Mouse (Mus musculus) cerebellum, adult 9-11 months (tissue): ENCODE results near the gene Speer4e.
"Not testable (repeated sequence)": the region's sequence is repeated elsewhere in the genome, so short reads cannot be mapped to it uniquely, and the experiment has no call there.

Source experiments
- DNase-seq: peaks from one replicate; pipeline ENCODE4 v3.0.0; 2022

Speer4e gene

DNA sequence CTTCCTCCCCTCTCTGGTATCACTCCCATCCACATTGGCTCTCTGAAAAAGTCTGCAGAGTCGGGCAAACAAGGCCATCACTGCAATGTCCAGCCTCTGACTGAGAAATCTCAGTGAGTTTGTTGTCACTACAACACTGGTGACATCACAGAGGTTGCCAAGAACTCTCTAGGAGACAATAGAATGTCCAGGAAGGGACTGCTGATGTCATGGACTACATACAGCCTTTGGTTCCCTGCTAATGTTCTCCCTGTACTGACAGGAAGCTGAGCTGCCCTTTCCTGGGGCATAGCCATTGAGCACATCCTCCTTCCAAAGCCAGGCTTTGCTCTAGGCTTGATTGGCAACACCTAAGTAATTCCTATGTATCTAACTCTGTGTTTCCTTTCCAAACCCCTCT lies at the start of gene Speer4e:
TSS of gene Speer4e (minus strand) at position 101 of the 400 bp plus-strand sequence.
- DNase-seq: not testable (repeated sequence)

DNA sequence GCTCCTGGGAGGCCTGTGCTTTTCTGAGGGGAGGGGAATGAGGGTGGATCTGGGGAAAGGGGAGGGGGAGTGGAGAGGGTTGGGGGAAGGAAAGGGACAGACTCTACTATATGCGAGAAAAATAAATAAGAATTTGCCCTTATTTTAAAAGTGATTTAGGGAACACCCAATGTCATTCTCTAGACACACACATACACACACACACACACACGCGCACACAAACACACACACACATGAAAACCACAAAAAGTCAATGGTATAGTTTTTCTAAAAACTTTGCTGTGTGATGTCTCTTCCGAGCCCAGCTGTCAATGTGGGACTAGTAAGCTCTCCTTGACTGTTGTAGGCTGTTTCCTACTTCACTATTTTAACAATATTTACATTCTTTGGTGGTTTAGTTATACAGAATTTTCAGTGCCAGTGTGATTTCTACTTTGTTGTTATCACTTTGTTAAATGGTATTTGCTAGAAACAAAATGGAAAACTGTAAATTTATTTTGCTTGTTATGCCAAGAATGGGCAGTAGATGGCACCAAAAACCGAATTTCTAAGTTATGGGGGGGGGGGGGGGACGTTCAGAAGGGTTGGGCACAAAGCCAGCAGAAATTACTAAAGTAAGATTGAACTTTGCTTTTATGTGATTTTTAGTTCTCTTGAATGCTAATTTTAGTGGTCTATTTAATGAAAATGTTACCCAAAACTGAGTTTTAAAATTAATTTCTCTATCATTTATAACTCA lies 48.6 kb upstream of the Speer4e start:
- not testable (repeated sequence) for DNase-seq

DNA sequence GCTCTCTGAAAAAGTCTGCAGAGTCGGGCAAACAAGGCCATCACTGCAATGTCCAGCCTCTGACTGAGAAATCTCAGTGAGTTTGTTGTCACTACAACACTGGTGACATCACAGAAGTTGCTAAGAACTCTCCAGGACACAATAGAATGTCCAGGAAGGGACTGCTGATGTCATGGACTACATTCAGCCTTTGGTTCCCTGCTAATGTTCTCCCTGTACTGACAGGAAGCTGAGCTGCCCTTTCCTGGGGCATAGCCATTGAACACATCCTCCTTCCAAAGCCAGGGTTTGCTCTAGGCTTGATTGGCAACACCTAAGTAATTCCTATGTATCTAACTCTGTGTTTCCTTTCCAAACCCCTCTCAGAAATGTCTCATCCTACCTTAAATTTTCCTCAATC lies 40.6 kb upstream of the Speer4e start, which contains the start of gene Gm10354:
TSS of gene Gm10354 (minus strand) at position 101 of the 400 bp plus-strand sequence.
- DNase-seq: not testable (repeated sequence)

DNA sequence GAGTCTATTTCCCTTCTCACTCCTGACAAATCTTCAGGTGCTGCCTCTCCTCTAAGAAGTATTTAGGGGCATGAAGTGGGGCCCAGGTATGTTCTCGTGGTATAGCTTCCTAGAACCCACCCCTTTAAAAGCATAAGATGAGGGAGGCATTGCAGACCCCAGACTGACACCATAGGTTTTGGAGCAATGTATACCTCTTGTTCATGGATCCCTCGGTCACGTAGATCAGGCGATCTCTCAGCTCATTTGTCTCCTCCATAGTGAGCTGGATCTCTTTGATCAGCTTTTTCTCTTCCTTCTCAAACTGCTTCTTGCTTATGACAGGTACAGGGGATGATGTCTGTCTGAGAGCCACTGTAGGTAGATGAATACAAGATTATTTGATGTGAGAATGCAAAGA lies 39.1 kb upstream of the Speer4e start:
- DNase-seq: not testable (repeated sequence)

DNA sequence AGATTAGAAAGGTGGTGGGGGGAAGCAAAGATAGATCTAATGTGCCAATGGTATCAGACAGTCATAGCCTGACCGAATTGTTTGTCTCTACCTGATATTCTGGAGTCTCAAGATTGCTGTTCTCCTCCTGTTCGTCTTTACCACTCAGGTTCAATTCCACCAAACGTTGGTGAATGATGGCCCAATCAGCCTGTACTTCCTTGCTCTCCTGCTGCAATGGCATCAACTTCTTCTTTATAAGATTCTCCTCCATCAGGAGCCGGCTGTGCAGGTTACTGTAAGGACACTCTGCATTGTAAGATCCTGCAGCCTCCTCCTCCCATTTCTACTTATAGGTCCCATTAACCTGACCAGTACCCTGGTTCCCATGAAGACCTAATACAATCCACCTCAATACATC lies 37.1 kb upstream of the Speer4e start:
- DNase-seq: not testable (repeated sequence)

DNA sequence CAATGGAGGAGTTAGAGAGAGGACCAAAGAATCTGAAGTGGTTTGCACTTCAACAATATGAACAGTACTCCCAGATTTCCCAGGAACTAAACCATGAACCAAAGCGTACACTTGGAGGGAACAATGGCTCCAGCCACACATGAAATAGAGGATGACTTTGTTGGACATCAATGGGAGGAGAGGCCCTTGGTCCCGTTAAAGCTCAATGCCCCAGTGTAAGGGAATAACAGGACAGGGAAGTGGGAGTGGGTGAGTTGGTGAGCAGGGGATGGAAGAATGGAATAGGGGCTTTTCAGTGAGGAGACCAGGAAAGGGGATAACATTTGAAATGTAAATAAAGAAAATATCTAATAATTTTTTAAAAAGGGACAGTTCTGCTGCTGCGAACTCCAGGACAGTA lies 34.6 kb upstream of the Speer4e start:
- DNase-seq: not testable (repeated sequence)

DNA sequence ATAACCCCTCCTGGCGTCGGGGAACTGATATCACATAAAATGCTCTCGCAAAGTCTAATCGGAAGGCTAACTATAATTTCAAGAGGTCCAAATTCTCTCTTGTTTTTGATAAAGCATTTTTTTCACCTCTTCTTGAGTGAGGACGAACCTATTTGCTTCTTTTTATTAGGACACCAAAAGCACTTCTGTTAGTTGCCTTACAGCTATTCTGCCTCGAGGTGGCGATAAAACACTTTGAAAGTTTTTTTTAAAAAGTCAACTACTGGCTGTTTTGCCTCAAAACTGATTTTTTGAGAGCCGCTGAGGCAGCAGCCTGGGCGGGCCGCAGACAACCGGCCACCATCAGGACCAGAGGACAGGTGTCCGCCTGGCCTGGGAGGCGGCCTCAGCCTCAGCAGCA lies 25.6 kb upstream of the Speer4e start:
- not testable (repeated sequence) for DNase-seq

DNA sequence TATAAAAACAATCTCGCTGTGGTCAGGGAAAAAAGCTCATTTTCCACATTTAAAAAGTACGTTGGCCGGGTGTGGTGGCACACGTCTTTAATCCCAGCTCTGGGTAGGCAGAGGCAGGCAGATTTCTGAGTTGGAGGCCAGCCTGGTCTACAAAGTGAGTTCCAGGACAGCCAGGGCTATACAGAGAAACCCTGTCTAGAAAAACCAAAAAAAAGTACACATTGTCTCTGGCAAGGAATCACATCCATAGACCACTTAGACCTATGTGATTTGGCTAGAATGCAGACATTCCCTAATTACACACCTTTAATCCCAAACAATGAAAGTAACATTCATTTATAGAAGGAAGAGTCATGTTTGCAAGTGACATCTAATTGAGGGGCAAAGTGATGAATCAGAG lies 23.3 kb upstream of the Speer4e start:
- DNase-seq: not testable (repeated sequence)

DNA sequence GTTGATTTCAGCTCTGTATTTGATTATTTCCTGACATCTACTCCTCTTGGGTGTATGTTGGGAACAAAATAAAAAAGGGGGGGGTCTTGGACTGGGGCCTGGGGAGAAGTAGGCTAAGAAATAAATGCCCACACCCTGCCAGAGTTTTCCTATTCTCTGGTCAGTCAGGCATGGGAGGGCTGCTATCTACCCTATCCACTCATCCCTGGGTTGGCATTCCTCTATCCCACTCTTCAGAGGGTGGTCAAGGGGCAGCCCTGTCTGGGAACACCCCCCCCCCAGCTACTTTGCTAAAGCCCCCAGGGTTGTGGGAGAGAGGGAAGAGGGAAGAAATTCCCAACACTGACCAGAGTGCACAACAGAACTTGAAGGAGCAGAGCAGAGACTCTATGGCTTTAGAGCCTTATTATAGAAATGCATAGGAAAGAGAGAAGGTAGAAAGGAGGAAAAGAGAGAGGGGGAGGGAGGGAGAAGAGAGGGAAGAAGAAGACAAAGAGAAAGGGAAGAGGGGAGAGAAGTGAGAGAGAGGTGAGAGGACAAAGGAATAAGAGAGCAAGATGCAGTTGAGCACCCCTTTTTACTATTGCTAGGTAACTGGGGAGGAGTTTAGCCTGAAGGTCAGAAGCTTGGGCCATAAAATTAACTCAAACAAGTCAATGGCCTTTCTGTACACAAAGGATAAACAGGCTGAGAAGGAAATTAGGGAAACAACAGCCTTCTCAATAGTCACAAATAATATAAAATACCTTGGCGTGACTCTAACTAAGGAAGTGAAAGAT lies 17.9 kb upstream of the Speer4e start:
- not testable (repeated sequence) for DNase-seq

DNA sequence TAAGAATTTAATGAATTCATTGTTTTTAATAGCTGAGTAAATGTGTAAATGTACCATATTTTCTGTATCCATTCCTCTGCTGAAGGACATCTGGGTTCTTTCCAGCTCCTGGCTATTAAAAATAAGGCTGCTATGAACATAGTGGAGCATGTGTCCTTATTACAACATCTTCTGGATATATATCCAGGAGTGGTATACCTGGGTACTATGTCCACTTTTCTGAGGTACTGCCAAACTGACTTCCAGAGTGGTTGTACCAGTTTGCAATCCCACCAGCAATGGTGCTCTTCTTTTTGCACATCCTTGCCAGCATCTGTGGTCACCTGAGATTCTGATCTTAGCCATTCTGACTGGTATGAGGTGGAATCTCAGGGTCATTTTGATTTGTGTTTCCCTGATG lies 15.4 kb upstream of the Speer4e start:
- DNase-seq: not testable (repeated sequence)

DNA sequence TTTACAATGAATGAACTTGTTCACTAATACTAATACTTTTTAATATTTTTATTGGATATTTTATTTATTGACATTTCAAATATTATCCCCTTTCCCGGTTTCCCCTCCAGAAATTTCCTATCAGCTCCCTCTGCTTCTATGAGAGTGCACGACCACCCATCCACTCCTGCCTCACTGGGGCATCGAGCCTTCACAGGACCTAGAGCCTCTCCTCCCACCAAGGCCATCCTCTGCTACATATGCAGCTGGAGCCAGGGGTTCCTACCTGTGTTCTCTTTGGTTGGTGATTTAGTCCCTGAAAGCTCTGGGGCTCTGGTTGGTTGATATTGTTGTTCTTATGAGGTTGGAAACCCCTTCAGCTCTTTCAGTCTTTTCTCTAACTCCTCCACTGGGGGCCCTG lies 14.5 kb upstream of the Speer4e start:
- not testable (repeated sequence) for DNase-seq

DNA sequence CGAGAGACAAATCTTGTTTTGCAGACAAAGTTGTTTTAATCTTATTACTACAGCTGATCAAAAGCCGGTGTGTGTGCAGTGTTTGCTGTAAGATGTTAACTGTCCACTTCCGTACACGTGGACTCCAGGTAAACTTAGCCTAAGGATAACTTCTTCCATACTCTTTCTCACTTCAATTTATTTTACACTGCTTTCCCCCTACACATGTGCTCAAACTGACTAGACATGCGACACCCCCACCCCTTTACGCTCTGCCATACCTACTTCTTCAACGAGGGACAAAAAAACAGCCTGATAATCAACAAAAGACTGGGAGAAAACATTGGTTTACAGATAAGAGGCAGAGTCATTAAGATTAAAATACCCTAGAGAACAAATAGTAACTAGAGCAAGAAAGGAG lies 13.6 kb upstream of the Speer4e start:
- DNase-seq: not testable (repeated sequence)

DNA sequence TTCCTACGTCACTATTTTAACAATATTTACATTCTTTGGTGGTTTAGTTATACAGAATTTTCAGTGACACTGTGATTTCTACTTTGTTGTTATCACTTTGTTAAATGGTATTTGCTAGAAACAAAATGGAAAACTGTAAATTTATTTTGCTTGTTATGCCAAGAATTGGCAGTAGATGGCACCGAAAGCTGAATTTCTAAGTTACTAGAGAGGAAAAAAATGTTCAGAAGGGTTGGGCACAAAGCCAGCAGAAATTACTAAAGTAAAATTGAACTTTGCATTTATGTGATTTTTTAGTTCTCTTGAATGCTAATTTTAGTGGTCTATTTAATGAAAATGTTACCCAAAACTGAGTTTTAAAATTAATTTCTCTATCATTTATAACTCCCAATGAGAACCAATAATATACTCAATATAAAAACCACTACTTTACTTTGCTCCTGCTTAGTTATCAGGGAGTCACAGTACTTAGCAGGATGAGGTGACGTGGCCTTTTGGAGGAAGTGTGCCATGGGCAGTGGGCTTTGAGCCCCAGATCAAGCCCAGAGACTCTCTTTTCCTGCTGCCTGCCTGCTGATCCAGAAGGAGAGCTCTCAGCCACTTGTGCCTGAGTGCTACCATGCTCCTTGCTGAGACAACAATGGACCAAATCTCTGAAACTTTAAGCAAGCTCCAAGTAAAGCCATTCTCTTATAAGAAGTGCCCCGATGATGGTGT lies 9.4 kb upstream of the Speer4e start:
- not testable (repeated sequence) for DNase-seq

DNA sequence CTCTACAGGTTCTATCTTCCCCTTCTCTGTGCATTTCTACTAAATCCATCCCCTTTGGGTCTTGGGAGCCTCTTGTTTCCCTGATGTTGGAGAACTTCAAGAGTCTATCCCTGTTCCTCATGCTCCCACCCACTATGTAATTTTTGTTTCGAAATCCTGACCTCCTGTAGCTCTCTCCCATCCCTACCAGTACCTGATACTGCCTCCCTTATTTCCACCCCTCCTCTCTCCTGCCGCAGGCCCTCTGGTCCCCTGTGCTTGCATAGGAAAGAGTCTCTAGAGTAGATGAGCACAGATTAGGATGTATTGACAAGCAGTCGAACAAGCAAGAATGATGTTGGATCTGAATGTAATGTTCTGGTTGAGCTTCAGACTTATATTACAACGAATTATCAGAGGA lies 7.3 kb upstream of the Speer4e start:
- not testable (repeated sequence) for DNase-seq

DNA sequence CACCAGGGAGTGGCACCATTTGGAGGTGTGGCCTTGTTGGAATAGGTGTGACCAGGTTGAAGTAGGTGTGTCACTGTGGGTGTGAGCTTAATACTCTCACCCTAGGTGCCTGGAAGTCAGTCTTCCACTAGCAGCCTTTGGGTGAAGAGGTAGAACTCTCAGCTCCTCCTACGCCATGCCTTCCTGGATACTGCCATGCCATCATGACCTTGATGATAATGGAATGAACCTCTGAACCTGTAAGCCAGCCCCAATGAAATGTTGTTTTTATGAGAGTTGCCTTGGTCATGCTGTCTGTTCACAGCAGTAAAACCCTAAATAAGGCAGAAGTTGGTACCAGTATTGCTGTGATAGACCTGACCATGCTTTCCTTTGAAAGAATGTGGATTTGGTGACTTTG lies 2.8 kb upstream of the Speer4e start:
- DNase-seq: not testable (repeated sequence)

DNA sequence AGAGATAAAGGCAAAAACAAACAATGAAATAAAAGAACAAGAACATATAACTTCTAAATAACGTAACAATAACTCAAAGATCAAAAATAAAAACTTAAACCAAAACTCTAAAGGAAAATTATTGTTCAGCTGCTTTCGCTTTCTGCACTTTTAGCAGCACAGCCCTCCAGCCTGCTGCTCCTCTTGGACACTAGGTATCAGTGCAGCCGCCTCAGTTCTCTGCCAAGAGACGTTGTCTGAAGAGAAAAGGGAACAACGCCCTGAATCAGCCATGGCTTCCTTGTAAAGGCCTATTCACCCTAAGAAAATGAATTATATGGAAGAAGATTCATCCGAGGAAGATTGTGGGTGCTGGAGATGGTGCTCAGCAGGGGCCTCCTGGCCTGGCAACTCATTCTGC lies 4.5 kb downstream of the Speer4e start:
- not testable (repeated sequence) for DNase-seq

DNA sequence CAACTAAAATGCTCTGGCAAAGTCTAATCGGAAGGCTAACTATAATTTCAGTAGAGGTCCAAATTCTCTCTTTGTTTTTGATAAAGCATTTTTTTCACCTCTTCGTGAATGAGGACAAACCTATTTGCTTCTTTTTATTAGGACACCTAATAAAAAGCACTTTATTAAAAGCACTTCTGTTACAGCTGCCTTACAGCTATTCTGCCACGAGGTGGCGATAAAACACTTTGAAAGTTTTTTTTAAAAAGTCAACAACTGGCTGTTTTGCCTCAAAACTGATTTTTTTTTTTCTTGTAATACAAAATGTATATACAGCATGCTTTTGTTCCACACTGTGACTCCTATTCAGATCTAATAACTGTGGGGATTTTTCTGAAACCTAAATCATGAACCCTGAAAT lies 11.2 kb downstream of the Speer4e start:
- not testable (repeated sequence) for DNase-seq

DNA sequence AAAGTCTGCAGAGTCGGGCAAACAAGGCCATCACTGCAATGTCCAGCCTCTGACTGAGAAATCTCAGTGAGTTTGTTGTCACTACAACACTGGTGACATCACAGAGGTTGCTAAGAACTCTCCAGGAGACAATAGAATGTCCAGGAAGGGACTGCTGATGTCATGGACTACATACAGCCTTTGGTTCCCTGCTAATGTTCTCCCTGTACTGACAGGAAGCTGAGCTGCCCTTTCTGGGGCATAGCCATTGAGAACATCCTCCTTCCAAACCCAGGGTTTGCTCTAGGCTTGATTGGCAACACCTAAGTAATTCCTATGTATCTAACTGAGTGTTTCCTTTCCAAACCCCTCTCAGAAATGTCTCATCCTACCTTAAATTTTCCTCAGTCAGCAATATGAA lies 23.4 kb downstream of the Speer4e start, which contains the start of gene Gm9758:
TSS of gene Gm9758 (minus strand) at position 101 of the 400 bp plus-strand sequence.
- DNase-seq: not testable (repeated sequence)

DNA sequence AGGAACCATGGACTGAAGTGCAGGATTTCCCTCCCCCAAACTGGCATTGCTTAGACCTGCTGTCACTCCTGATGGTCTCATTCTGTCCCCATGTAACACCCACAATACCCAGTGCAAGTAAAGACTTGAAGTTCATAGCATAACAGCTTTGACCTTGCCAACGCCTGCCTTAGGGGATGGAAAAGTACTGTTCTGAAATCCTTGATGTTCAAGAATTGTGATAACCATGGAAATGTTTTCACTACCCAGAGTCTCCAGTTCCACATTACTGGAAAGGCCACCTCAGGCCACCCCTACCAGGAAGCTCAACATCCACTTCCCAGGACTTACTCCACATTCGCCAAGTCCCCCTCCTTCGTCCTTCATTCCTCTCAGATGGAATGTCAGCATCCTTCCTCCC lies 23.9 kb downstream of the Speer4e start:
- DNase-seq: not testable (repeated sequence)

DNA sequence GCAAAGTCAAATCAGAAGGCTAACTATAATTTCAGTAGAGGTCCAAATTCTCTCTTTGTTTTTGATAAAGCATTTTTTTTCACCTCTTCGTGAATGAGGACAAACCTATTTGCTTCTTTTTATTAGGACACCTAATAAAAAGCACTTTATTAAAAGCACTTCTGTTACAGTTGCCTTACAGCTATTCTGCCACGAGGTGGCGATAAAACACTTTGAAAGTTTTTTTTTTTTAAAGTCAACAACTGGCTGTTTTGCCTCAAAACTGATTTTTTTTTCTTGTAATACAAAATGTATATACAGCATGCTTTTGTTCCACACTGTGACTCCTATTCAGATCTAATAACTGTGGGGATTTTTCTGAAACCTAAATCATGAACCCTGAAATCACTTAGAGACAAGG lies 34.7 kb downstream of the Speer4e start:
- not testable (repeated sequence) for DNase-seq

DNA sequence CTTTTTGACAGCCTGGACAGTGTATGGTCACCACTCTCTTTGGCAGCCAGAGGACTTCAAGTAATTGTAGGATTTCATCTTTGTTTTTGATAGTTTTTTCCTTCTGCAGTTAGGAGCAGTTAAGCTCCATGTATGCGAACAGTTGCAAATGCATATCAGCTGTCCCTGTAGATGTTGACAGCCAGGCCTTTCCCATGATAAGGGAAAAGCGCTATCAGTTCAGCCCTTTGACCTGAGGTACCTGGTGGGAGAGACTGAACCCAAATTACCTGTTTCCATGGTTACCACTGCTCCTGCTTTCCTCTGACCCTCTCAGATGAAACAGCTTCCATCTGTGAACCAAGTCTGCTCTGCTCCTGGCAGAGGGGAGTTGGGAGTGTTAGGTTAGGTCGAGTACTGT lies 46.0 kb downstream of the Speer4e start:
- DNase-seq: no peak

DNA sequence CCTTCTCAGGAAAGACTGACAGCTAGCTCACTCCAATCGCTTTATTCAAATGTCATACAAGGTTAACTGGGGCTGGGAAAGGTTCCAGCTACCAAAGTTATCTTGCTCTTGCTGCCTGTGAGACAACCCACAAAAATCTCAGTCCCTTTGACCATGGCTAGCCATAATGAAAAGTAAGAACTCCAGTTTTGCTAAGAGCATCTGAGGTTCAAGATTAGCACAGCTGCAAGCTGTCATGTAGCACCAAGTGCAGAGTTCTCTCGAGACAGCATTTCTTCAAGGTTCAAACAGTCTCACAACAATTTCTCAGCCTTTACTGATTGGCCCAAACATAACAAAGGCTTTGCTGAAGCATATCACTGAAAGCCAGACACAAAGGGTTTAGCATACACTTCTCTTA lies 52.9 kb downstream of the Speer4e start:
- DNase-seq: not testable (repeated sequence)
